9 mouse cellular contexts compared by ENCODE assay signal in the genomic region with DNA sequence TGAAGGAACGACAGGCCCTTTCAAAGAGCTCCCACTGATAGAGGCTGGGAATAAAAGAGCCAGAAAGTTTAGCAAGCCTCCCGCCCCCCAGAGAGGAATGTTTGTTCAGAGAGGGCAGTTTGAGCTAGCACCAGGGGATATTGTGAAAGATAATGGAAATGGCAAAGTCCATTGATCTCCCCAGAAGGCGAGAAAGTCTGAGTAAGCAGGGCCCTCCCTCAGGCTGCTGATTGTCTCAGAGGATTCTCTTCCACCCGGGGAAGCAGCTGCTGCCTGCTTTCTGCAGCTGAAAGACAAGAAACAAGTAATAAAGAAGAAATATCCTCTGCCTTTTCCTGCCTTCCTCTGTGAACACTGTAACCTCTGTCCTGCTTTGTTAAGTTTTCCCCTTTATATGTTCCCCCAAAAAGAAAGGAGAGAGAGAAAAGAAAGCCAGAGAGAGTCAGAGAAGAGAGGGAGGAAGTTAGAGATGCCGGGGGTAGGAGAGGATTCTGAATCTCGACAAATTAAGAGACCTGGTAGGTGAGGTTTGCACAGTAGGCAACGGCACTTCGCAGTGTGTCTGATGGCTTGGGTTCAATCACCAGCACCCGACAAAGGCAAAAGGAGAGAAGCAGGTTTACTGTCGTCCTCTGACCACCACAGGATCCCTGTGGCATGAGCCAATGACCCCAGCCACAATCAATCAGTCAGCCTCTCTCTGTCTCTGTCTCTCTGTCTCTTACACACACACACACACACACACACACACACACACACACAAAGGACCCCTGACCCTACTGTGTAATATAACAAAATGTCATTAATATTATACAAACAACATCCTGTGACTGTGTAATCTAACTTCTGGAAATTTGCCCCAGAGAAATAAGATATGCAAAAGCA. TPM values are rescaled to one million over a fixed set of nuclear protein-coding genes. Genes with fewer than 3 reads are reported as not detected.
DNase-seq lines count a peak whose midpoint lies in the region; ATAC-seq lines count a peak whose summit lies in the region.
"Had no signal": no experiment of that assay in that cellular context is flagged by ENCODE, and none has a peak within 500 bp of the region (broad histone marks: within the 10 kb centered on the region; RNA-seq: fewer than 3 reads in every experiment).

No protein-coding gene starts in this region.

- no peak for DNase-seq in heart, embryonic 10.5 days (ENCODE audit: low spot score)
- DNase-seq in heart, postnatal 4 days, result no peak
- DNase-seq in embryo, embryonic 11 days, result peak; percentile 57
- no peak for DNase-seq in intestine, embryonic 14.5 days (ENCODE audit: low spot score)
- DNase-seq in adrenal gland, postnatal 25 days, result no peak
- DNase-seq: adrenal gland, adult 2 months had no signal

- no peak overlapping the region for H3K4me3 ChIP-seq in heart, embryonic 10.5 days
- H3K4me3 ChIP-seq in intestine, embryonic 14.5 days (ENCODE audit: low read depth, low read length), result no peak overlapping the region
- no peak overlapping the region for H3K4me3 ChIP-seq in midbrain, embryonic 12.5 days

- H3K4me2 ChIP-seq in intestine, embryonic 14.5 days (ENCODE audit: low read length), result no peak overlapping the region
- H3K4me2 ChIP-seq in midbrain, embryonic 12.5 days (replicated peaks), result peak overlapping the region; percentile 14; the same call in 1 of the 2 replicates

- H3K27me3 ChIP-seq in heart, embryonic 10.5 days (ENCODE audit: insufficient read depth, poor library complexity, severe bottlenecking), result no peaks in the 10 kb centered on the region
- no peaks in the 10 kb centered on the region for H3K27me3 ChIP-seq in intestine, embryonic 14.5 days (replicated peaks; ENCODE audit: control insufficient read depth, insufficient read depth, low read length)
- H3K27me3 ChIP-seq in midbrain, embryonic 12.5 days, result peaks cover 26% of the 10 kb centered on the region

- H3K27ac ChIP-seq in heart, embryonic 10.5 days, result peak overlapping the region; percentile 59
- H3K27ac ChIP-seq in intestine, embryonic 14.5 days (ENCODE audit: low read depth), result peak overlapping the region; percentile 73
- peak overlapping the region; percentile 79 for H3K27ac ChIP-seq in midbrain, embryonic 12.5 days (replicated peaks)

- no peak for ATAC-seq in intestine, embryonic 14.5 days (replicated peaks; ENCODE audit: low FRiP score, low TSS enrichment, low read depth)
- ATAC-seq in midbrain, embryonic 12.5 days (ENCODE audit: low FRiP score, low read depth), result peak; percentile 28
- ATAC-seq in inflammation-experienced regulatory T-cells, adult 6 months, result no peak
- no peak for ATAC-seq in monocyte, adult 5-6 weeks (replicated peaks; ENCODE audit: insufficient number of reproducible peaks, low FRiP score, low TSS enrichment, poor library complexity, severe bottlenecking)

- WGBS in heart, embryonic 10.5 days, result 14% methylated on average over 10 of the region's 10 CpGs
- WGBS in intestine, embryonic 14.5 days, result 15% methylated on average over 10 of the region's 10 CpGs
- 4% methylated on average over 10 of the region's 10 CpGs for WGBS in midbrain, embryonic 12.5 days

- H3K9me3 ChIP-seq in heart, embryonic 10.5 days, result no peaks in the 10 kb centered on the region
- H3K9me3 ChIP-seq in intestine, embryonic 14.5 days (ENCODE audit: control insufficient read depth, low read length), result no peaks in the 10 kb centered on the region
- H3K9me3 ChIP-seq in midbrain, embryonic 12.5 days, result no peaks in the 10 kb centered on the region

- H3K9ac ChIP-seq in intestine, embryonic 14.5 days (ENCODE audit: low read length), result no peak overlapping the region
- peak overlapping the region; percentile 12 for H3K9ac ChIP-seq in midbrain, embryonic 12.5 days (replicated peaks)

- H3K36me3 ChIP-seq in heart, embryonic 10.5 days, result no peaks in the 10 kb centered on the region
- H3K36me3 ChIP-seq in intestine, embryonic 14.5 days (ENCODE audit: control insufficient read depth, insufficient read depth, low read length), result no peaks in the 10 kb centered on the region
- no peaks in the 10 kb centered on the region for H3K36me3 ChIP-seq in midbrain, embryonic 12.5 days

- H3K4me1 ChIP-seq in heart, embryonic 10.5 days, result peaks cover 46% of the 10 kb centered on the region
- H3K4me1 ChIP-seq in intestine, embryonic 14.5 days (replicated peaks; ENCODE audit: control insufficient read depth, insufficient read depth, low read length), result peaks cover 46% of the 10 kb centered on the region
- peaks cover 57% of the 10 kb centered on the region for H3K4me1 ChIP-seq in midbrain, embryonic 12.5 days

RNA-seq across cellular contexts. Expression of a gene that starts 38.9 kb away (rescaled TPM):
- polyA plus RNA-seq in heart, embryonic 10.5 days (2016; fragmentation: Nextera tagmentation; extraction: Ambion mirVana), result 140 and 154 TPM in 2 replicates
- 10 to 100 TPM; 62.4 to 63.3 TPM for total RNA-seq in heart, postnatal 4 days (2021)
- 132 and 143 TPM in 2 replicates for polyA plus RNA-seq in intestine, embryonic 14.5 days (2014; fragmentation: Nextera tagmentation; extraction: Ambion mirVana)
- polyA plus RNA-seq in midbrain, embryonic 12.5 days (2016; fragmentation: Nextera tagmentation; extraction: Ambion mirVana), result 98.7 and 101 TPM in 2 replicates
- polyA plus RNA-seq in inflammation-experienced regulatory T-cells, adult 6 months (2017; shearing (Covaris generic)), result 100 to 1,000 TPM in 1 of 3 experiments, 10 to 100 TPM in 2; 74.0 to 102 (median 82.1) TPM
- total RNA-seq in monocyte, adult 5-6 weeks (2017), result 37.7 to 62.2 TPM (median 46.2 TPM) in 3 replicates
- total RNA-seq in adrenal gland, postnatal 25 days (2021), result 116 and 129 TPM in 2 replicates

RNA-seq across cellular contexts. Expression of a gene that starts 51.4 kb away (rescaled TPM):
- polyA plus RNA-seq in heart, embryonic 10.5 days (2016; fragmentation: Nextera tagmentation; extraction: Ambion mirVana), result 42.0 and 84.8 TPM in 2 replicates
- total RNA-seq in heart, postnatal 4 days (2021), result 100 to 1,000 TPM; 632 to 678 TPM
- polyA plus RNA-seq in intestine, embryonic 14.5 days (2014; fragmentation: Nextera tagmentation; extraction: Ambion mirVana), result 33.2 and 35.6 TPM in 2 replicates
- polyA plus RNA-seq in midbrain, embryonic 12.5 days (2016; fragmentation: Nextera tagmentation; extraction: Ambion mirVana), result 38.1 and 39.9 TPM in 2 replicates
- polyA plus RNA-seq in inflammation-experienced regulatory T-cells, adult 6 months (2017; shearing (Covaris generic)), result 10 to 100 TPM in 2 of 3 experiments, 1 to 10 TPM in 1; 9.1 to 13.1 (median 11.2) TPM
- 16.0 to 25.4 TPM (median 16.5 TPM) in 3 replicates for total RNA-seq in monocyte, adult 5-6 weeks (2017)
- 21.6 and 23.6 TPM in 2 replicates for total RNA-seq in adrenal gland, postnatal 25 days (2021)
